Mouse (Mus musculus) stomach, embryonic 16.5 days (tissue): ENCODE data around the gene L1cam. TPM values are rescaled to one million over a fixed set of nuclear protein-coding genes. Genes with fewer than 3 reads are reported as not detected.
A peak's percentile ranks its signal among the peaks of the same experiment; 100 is the strongest.

Experiments
- ATAC-seq: fragments of 200-750 bp; cut with Nextera tagmentation; 2 replicates; pipeline ENCODE4 v1.8.0; 2017; ENCODE audit warnings: moderate number of reproducible peaks, moderate TSS enrichment; ENCODE audit not compliant: insufficient read depth, low FRiP score
- H3K27ac ChIP-seq: fragments of 300-500 bp; sonication (generic); 2 replicates; pipeline ENCODE4 v1.5.1; 2014; ENCODE audit warnings: low read length
- H3K27me3 ChIP-seq: fragments of 300-500 bp; sonication (generic); 2 replicates; pipeline ENCODE4 v1.6.1; 2014; ENCODE audit warnings: low read length, control low read depth, mixed read lengths; ENCODE audit not compliant: control insufficient read depth, insufficient read depth
- H3K36me3 ChIP-seq: fragments of 300-500 bp; sonication (generic); 2 replicates; pipeline ENCODE4 v1.6.1; 2014; ENCODE audit warnings: low read length; ENCODE audit not compliant: control insufficient read depth, insufficient read depth
- H3K4me1 ChIP-seq: fragments of 300-500 bp; sonication (generic); 2 replicates; pipeline ENCODE4 v1.6.1; 2014; ENCODE audit warnings: low read length, control low read depth, mixed read lengths; ENCODE audit not compliant: control insufficient read depth, insufficient read depth
- H3K4me2 ChIP-seq: fragments of 300-500 bp; sonication (generic); 2 replicates; pipeline ENCODE4 v1.6.1; 2014; ENCODE audit warnings: low read depth, low read length, mixed read lengths
- H3K4me3 ChIP-seq: fragments of 300-500 bp; sonication (generic); replicated peaks from 2 replicates; pipeline ENCODE4 v1.5.1; 2014; ENCODE audit warnings: mild to moderate bottlenecking, low read length
- H3K9ac ChIP-seq: fragments of 300-500 bp; sonication (generic); 2 replicates; pipeline ENCODE4 v1.6.1; 2014; ENCODE audit warnings: low read length
- H3K9me3 ChIP-seq: fragments of 300-500 bp; sonication (generic); replicated peaks from 2 replicates; pipeline ENCODE4 v1.6.1; 2016; ENCODE audit warnings: low read length, control low read depth; ENCODE audit not compliant: control insufficient read depth
- WGBS: fragments of 180-500 bp; shearing (Covaris S2); extraction: QIAGEN DNeasy Blood & Tissue Kit; methylation state at CpG from one replicate; pipeline ENCODE4 v1.1.7; 2014; 5-methylcytosine and 5-hydroxymethylcytosine counted together
- polyA plus RNA-seq: library from polyadenylated mRNA; unstranded; fragments of >200 nt; fragmentation: Nextera tagmentation; extraction: Ambion mirVana; gene quantifications from 2 replicates; pipeline ENCODE4 v1.2.1, GENCODE M21; 2015

Gene L1cam
- 9.8 and 12.9 TPM in 2 replicates for polyA plus RNA-seq

DNA sequence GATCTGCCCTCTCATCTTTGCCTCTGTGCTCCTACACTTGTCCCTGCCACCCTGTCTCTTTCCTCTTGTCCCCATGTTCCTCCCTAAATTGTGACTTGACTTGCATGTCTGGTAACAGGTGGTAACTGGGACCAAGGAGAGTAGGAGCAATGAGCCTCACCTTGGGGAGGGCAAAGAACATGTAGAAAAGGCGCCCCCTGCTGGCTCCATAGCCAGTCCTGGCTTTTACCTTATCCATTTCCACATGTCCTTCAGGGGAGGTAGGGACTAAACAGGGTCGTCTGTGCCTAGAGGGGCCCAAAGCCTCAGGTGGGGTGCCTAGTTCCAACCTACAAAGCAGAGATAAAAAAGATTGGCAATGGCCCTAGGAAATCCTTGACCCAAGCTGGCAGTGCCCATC is at the start of gene L1cam:
L1cam (minus strand) TSS at position 387 of the 400 bp plus-strand sequence.
- H3K36me3 ChIP-seq, result no peaks in the 10 kb centered on the region
- WGBS, result 21% methylated on average over 2 of the region's 2 CpGs
- no peak within 1 kb of the TSS for H3K4me2 ChIP-seq
- H3K27ac ChIP-seq, result no peak within 1 kb of the TSS
- H3K4me1 ChIP-seq, result no peaks in the 10 kb centered on the region
- no peaks in the 10 kb centered on the region for H3K9me3 ChIP-seq
- no peak within 1 kb of the TSS for H3K9ac ChIP-seq
- no peaks in the 10 kb centered on the region for H3K27me3 ChIP-seq
- ATAC-seq, result no peak
- no peak within 1 kb of the TSS for H3K4me3 ChIP-seq

DNA sequence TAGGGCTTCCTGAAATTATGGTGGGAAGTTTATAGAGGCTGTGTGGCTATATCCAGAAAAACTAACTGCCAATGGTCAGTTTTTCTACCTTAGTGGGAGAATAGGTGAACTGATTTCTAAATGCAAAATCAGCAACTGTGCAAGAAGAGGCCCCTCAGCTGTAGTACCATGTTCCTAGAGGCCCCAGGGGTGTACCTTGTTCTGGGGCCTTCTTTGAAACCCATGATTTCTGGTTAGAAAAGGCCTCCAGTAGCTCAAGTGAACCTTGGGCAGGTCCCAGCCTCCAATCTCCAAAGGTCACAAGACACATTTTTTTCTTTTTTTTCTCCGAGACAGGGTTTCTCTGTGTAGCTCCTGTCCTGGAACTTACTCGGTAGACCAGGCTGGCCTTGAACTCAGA is 46.4 kb upstream of the L1cam start:
- Histone ChIP-seq H3K9me3 (no peaks in the 10 kb centered on the region), H3K4me3 (no peak overlapping the region), H3K9ac (no peak overlapping the region), H3K36me3 (no peaks in the 10 kb centered on the region), H3K27ac (no peak overlapping the region), H3K4me1 (no peaks in the 10 kb centered on the region), H3K27me3 (no peaks in the 10 kb centered on the region), H3K4me2 (no peak overlapping the region)
- ATAC-seq, result no peak
- WGBS, result 71% methylated on average over 2 of the region's 2 CpGs

DNA sequence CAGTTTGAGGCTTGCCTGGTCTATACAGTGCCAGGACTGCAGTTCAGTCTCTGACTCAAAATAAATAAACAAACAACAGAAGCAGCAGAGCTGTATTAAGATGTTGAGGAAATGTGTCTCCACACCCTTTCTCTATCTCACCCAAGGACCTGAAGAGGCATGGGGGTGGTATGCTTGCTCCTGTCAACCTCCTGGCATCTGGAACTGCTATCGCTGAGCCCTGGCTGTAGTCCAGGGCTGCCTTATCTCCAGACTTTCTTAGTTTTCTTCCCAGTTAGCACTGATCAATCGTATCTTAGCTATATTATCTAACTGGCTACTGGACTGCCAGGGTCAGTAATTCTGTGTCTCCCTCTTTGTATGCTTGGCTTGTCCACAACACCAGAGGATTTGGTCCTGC is 46.0 kb upstream of the L1cam start:
- Histone ChIP-seq H3K9ac (no peak overlapping the region), H3K4me2 (no peak overlapping the region), H3K27ac (no peak overlapping the region), H3K4me1 (no peaks in the 10 kb centered on the region), H3K9me3 (no peaks in the 10 kb centered on the region), H3K4me3 (no peak overlapping the region), H3K27me3 (no peaks in the 10 kb centered on the region), H3K36me3 (no peaks in the 10 kb centered on the region)
- WGBS, result 58% methylated on average over 2 of the region's 2 CpGs
- peak; percentile 17; the same call in 1 of the 2 replicates for ATAC-seq

DNA sequence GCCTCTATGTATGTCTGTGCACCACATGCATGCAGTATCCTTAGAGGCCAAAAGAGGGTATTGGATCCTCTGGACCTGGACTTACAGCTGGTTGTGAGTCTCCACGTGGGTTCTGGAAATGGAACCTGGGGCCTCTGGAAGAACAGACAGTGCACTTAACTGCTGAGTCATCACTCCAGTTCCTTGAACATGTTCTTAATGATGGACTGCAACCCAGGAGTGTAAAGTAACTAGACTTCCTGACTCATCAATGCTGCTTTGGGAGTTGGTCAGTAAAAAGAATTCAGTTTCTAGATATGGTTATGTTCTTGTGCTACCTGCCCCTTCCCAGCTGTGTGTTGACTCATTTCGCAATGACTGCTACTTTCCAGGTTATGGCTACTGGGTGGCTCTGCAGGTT is 36.0 kb upstream of the L1cam start:
- H3K9me3 ChIP-seq, result no peaks in the 10 kb centered on the region
- WGBS, result 72% methylated on average over 2 of the region's 2 CpGs
- H3K36me3 ChIP-seq, result no peaks in the 10 kb centered on the region
- H3K4me1 ChIP-seq, result no peaks in the 10 kb centered on the region
- no peaks in the 10 kb centered on the region for H3K27me3 ChIP-seq
- no peak for ATAC-seq
- no peak overlapping the region for H3K9ac ChIP-seq
- no peak overlapping the region for H3K27ac ChIP-seq
- no peak overlapping the region for H3K4me2 ChIP-seq
- H3K4me3 ChIP-seq, result no peak overlapping the region

DNA sequence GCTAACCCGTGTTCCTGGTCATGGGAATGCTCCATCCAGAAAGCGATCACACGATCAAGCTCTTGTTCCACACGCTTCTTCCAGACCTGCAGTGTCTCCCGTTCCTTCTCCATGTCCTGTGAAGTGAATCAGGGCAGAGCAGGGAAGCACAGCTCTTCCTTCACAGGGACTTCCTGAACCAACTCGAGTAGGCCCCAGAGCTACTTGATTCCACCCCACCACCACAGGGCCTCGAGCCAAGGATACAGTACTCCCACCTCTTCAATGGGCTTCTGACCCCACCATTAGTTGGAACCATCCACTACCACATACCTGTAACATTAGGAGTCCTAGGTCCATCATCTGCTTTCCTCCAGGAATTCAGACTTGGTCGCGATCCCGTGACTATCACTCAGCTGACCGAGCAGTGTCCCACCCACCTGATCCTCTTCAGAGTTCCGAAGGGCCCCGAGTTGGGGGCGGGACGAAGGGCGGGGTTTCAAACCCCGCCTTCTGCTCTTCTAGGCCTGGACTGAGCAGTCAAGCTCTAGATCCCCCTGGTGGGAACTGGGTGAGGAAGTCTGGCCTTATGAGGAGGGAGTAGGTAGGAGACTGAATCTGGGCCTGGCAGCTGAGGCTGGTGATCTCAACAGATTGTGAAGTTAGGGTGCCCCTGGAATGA is 34.6 kb upstream of the L1cam start, which contains the start of gene Renbp:
Renbp (minus strand) TSS at position 449 of the 661 bp plus-strand sequence.
- Histone ChIP-seq H3K9ac (peak within 1 kb of the TSS; percentile 65), H3K36me3 (no peaks in the 10 kb centered on the region), H3K4me2 (peak within 1 kb of the TSS; percentile 41), H3K4me1 (no peaks in the 10 kb centered on the region), H3K27ac (no peak within 1 kb of the TSS; the same call in 1 of the 2 replicates), H3K27me3 (no peaks in the 10 kb centered on the region), H3K9me3 (no peaks in the 10 kb centered on the region), H3K4me3 (peak within 1 kb of the TSS; percentile 43)
- peak; percentile 92 for ATAC-seq
- 34% methylated on average over 17 of the region's 17 CpGs for WGBS

DNA sequence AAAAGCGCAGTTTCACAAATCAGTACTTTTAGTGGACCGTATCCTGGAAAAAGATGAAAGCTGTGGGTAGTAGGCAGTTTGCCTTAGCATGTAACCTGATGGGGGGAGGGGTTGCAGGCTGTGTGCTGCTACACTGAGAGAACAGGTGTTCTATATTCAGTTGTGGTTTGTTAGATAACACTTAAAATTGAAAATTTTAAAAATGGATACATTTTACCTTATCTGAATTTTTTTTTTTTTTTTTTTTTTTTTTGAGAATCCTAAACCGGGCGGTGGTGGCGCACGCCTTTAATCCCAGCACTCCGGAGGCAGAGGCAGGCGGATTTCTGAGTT is 26.6 kb upstream of the L1cam start:
- Histone ChIP-seq H3K4me1 (no peaks in the 10 kb centered on the region), H3K9ac (peak overlapping the region; percentile 74), H3K36me3 (no peaks in the 10 kb centered on the region), H3K9me3 (no peaks in the 10 kb centered on the region), H3K4me3 (peak overlapping the region; percentile 60), H3K4me2 (peak overlapping the region; percentile 72), H3K27me3 (no peaks in the 10 kb centered on the region), H3K27ac (peak overlapping the region; percentile 66; the same call in 1 of the 2 replicates)
- no peak for ATAC-seq
- WGBS, result 51% methylated on average over 4 of the region's 8 CpGs

DNA sequence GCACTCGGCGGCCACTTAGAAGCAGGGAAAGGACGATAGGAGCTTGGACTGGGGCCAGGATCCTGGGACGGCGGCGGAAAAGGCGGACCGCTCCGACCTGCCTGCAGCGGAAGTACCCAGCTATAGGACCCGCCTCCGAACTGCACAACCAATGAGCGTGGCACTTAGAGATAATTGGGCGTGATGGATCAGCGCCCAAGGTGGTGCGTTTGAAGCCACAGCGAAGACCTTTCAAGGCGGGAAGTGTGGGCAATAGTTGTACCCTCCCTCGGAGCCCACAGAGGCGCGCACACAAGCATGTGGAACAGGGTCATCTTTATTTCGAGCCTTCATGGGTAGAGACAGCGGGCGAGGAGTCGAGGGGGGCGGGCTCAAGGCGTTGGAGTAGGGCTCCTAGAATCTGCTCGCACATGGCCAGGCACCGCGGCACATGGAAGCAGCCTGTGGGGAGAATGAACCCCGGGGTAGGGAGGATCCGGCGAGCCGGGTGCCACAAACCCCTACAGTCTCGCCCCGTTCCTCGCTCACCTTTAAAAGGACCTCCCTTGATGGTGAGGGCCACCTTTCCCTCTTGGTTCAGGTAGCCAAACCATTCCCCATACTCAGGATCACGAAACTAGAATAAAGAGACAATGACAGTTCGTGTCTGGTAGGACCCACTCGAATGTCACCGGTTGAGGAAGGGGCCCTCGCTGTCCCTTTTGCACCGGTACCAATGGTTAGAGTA is 26.1 kb upstream of the L1cam start, which contains the start of the genes Arhgap4 and Naa10:
Arhgap4 (minus strand) TSS at position 48 of the 727 bp plus-strand sequence.
Naa10 (minus strand) TSS at position 122 of the 727 bp plus-strand sequence.
- 17% methylated on average over 42 of the region's 43 CpGs for WGBS
- H3K4me2 ChIP-seq, result peak within 1 kb of the TSS; percentile 72
- no peaks in the 10 kb centered on the region for H3K9me3 ChIP-seq
- no peaks in the 10 kb centered on the region for H3K36me3 ChIP-seq
- H3K27ac ChIP-seq, result peak within 1 kb of the TSS; percentile 78
- peak within 1 kb of the TSS; percentile 60 for H3K4me3 ChIP-seq
- ATAC-seq, result peak; percentile 96
- no peaks in the 10 kb centered on the region for H3K27me3 ChIP-seq
- peak within 1 kb of the TSS; percentile 76 for H3K9ac ChIP-seq
- H3K4me1 ChIP-seq, result no peaks in the 10 kb centered on the region

DNA sequence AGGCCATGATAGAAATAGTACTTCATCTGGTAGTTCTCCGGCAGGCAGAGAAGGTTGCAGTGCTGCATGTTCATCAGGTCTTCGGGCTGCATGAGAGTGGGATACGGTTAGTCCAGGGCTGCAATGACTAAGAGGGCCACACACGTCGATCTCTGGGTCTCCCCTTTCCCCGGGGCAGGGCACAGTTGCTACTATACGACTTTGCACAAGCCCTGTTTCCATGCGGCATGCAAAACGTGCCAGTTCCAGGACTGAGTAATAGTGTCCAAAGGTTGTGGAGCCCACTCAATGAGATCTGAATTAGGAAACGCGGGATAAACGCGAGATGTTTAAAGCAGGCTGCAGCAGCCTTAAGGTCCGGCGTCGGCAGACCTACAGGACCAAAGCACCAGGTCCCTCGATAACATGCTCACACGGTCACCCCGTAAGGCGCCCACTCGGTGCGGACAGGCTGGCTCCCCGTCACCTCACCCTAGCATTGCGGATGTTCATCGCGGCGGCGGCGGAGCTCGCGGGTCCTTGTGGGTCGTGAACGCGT is 25.4 kb upstream of the L1cam start:
- H3K4me1 ChIP-seq, result no peaks in the 10 kb centered on the region
- H3K36me3 ChIP-seq, result no peaks in the 10 kb centered on the region
- 17% methylated on average over 34 of the region's 34 CpGs for WGBS
- peak; percentile 52 for ATAC-seq
- H3K4me2 ChIP-seq, result peak overlapping the region; percentile 59
- no peaks in the 10 kb centered on the region for H3K9me3 ChIP-seq
- H3K27me3 ChIP-seq, result no peaks in the 10 kb centered on the region
- H3K4me3 ChIP-seq, result peak overlapping the region; percentile 60
- H3K27ac ChIP-seq, result peak overlapping the region; percentile 78
- H3K9ac ChIP-seq, result peak overlapping the region; percentile 76

DNA sequence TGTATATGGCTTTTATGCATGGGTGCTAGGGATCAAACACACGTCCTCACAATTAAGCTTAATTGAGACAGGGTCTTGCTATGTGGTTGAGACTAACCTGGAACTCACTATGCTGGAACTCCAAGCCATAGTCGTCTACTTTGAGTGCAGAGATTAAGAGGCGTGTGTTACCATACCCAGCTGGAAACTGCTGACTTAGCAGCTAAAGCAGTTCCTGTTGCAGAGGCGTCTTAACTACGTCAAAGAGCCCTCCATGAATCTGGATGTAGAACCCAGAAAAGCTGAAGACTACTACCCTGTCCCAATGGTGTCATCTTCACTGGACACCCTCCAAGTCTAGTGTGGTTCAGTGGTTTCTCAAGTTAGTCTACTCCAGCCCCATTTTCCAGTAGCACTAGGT is 22.7 kb upstream of the L1cam start:
- H3K4me3 ChIP-seq, result no peak overlapping the region
- H3K9ac ChIP-seq, result no peak overlapping the region
- no peak for ATAC-seq
- H3K4me1 ChIP-seq, result no peaks in the 10 kb centered on the region
- H3K27me3 ChIP-seq, result no peaks in the 10 kb centered on the region
- WGBS, result 86% methylated on average over 5 of the region's 5 CpGs
- no peaks in the 10 kb centered on the region for H3K9me3 ChIP-seq
- H3K36me3 ChIP-seq, result no peaks in the 10 kb centered on the region
- no peak overlapping the region for H3K27ac ChIP-seq
- no peak overlapping the region for H3K4me2 ChIP-seq
